Mouse (Mus musculus) lung, adult 2 months (tissue): ENCODE measurements at regions not wholly inside any gene's neighbourhood (a gene's known extent, or its start where the extent isn't known, plus 50 kb on each side); places are given as distances from the start of the nearest gene placed in this dataset.

Experiments used
- CTCF ChIP-seq: fragments of 200-500 bp; IDR thresholded peaks from 2 replicates; pipeline ENCODE4 v1.5.1; 2011; ENCODE audit warnings: mild to moderate bottlenecking, low read length, control low read depth; ENCODE audit not compliant: insufficient read depth
- POLR2A ChIP-seq: fragments of 200-500 bp; IDR thresholded peaks from 2 replicates; pipeline ENCODE4 v1.6.1; 2011; ENCODE audit warnings: low read depth, mild to moderate bottlenecking, control low read depth, low read length, borderline replicate concordance; ENCODE audit errors: extremely low read depth

GRCm38 (mm10) chr3:60745075-60745474, 257.5 kb upstream of the P2ry1 start:
- no peak for TF ChIP-seq CTCF
- TF ChIP-seq POLR2A: no peak
